Mouse (Mus musculus): ENCODE measurements around the gene Paics. TPM values are rescaled to one million over a fixed set of nuclear protein-coding genes. Genes with fewer than 3 reads are reported as not detected.

Gene Paics
- polyA plus RNA-seq, 1 experiment from 2014 or later = 224 TPM

GRCm38 (mm10) chr5:76984015-76984414, 32.9 kb downstream of the Paics start:
- H3K36me3 ChIP-seq = peaks cover 72% of the 10 kb centered on the region
- no peak overlapping the region for H3K9ac ChIP-seq (replicated peaks)
- no peaks in the 10 kb centered on the region for H3K4me1 ChIP-seq
- no peaks in the 10 kb centered on the region for H3K9me3 ChIP-seq
- ATAC-seq (replicated peaks) = no peak
- no peak overlapping the region for H3K27ac ChIP-seq (replicated peaks)
- no peak overlapping the region for H3K4me3 ChIP-seq
- no peaks in the 10 kb centered on the region for H3K27me3 ChIP-seq
- no peak overlapping the region for H3K4me2 ChIP-seq (replicated peaks)
- WGBS = 93% methylated on average over 11 of the region's 11 CpGs

DNA sequence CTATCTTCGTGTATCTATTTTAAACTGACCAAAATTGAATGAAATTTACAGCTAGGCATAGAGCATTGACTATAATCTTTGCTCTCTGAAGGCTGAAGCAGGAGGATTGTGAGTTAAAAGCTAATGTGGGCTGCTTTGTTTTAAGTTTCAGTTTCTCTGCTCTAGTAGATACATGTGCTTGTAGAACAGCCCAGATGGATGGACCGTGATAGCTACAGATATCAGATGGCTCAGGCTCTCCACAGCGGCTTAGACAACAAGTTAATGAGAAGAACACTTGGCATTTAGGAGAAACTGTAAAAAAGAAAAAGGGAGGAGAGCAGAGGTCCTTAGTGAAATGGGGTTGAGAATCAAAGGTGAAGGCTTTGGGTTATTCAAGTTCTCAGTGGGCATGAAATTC, 39.7 kb downstream of the Paics start:
- Histone ChIP-seq H3K9ac (replicated peaks) (no peak overlapping the region), H3K4me3 (no peak overlapping the region), H3K36me3 (peaks cover 76% of the 10 kb centered on the region), H3K4me1 (no peaks in the 10 kb centered on the region), H3K27me3 (no peaks in the 10 kb centered on the region), H3K4me2 (replicated peaks) (no peak overlapping the region), H3K9me3 (no peaks in the 10 kb centered on the region), H3K27ac (replicated peaks) (no peak overlapping the region)
- 95% methylated on average over 3 of the region's 3 CpGs for WGBS
- ATAC-seq (replicated peaks) = no peak

DNA sequence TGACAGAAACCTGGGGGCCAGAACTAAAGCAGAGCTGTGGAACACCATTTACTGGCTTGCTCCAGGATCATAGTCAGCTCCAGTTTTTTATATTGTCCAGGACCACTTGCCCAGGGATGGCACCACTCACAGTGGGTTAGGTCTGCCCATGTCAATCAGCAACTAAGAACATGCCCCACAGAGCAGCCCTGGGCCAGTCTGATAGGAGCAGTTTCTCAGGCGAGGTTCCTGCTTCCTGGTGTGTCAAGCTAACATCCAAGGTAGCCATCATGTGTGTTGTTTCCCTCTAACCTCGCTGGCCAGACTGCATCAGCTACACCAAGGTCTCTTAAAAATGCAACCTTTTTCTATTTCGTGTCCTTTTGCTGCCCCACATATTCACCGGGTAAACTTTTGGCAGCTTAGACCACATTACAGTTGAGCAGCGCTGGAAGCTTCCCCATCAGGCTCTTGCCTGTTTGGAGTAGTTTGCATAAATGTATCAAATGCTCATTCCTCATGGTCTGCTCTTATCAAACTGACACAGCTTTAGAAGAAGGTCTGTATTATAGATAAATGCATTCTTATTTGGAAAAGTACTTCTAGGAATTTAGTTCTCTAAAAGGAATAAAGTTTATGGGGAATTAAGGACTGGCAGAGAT, 42.2 kb downstream of the Paics start:
- no peak overlapping the region for H3K4me2 ChIP-seq (replicated peaks)
- no peak for ATAC-seq (replicated peaks)
- H3K4me3 ChIP-seq = no peak overlapping the region
- no peak overlapping the region for H3K9ac ChIP-seq (replicated peaks)
- 92% methylated on average over 5 of the region's 5 CpGs for WGBS
- H3K27ac ChIP-seq (replicated peaks) = no peak overlapping the region
- no peaks in the 10 kb centered on the region for H3K27me3 ChIP-seq
- H3K36me3 ChIP-seq = peaks cover 80% of the 10 kb centered on the region
- H3K4me1 ChIP-seq = no peaks in the 10 kb centered on the region
- H3K9me3 ChIP-seq = no peaks in the 10 kb centered on the region

DNA sequence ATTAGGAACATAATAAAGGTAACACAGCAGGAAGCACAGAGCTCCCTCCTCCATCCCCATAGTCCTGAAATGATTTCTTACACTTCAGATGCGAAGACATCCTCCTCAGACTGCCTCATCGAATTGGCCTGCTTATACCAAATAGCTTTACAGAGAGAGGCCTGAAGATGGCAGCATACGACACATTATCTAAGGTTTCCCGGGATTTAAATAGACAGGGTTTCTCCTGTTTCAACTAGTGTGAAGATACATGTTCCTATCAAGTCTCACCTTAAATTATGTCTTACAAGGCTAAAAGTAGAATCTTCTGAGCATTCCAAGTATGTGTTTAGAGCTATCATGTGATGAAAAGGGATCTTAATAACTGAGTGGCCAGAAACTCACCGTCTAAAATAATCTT, 47.3 kb downstream of the Paics start:
- Histone ChIP-seq H3K36me3 (peaks cover 59% of the 10 kb centered on the region), H3K27me3 (no peaks in the 10 kb centered on the region), H3K9ac (replicated peaks) (no peak overlapping the region), H3K4me2 (replicated peaks) (no peak overlapping the region), H3K4me1 (no peaks in the 10 kb centered on the region), H3K9me3 (no peaks in the 10 kb centered on the region), H3K27ac (replicated peaks) (no peak overlapping the region), H3K4me3 (no peak overlapping the region)
- 46% methylated on average over 5 of the region's 5 CpGs for WGBS
- peak; percentile 61 for ATAC-seq (replicated peaks)

DNA sequence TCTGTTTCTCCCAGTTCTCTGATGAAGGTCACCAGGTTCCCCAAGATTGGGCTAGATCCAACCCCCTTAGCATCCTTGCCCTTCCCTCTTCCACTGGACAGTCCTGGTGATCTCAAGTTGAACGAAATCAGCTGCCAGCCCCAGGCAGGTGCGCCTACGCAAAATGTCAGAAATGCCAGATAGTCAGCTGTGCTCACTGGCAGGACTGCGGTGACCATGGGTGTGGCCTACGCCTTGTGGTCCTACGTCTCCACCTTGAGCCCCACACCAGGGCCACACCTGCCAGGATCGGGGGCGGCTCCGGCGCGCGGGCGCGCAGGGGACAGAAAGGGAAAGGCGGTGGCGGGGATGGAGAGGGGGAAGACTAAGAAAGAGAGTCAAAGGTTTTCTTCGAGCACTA, 50.1 kb downstream of the Paics start:
- no peak overlapping the region for H3K9ac ChIP-seq (replicated peaks)
- no peaks in the 10 kb centered on the region for H3K4me1 ChIP-seq
- H3K9me3 ChIP-seq = no peaks in the 10 kb centered on the region
- no peak overlapping the region for H3K4me2 ChIP-seq (replicated peaks)
- 94% methylated on average over 17 of the region's 17 CpGs for WGBS
- H3K27ac ChIP-seq (replicated peaks) = no peak overlapping the region
- no peak overlapping the region for H3K4me3 ChIP-seq
- H3K36me3 ChIP-seq = peaks cover 34% of the 10 kb centered on the region
- no peaks in the 10 kb centered on the region for H3K27me3 ChIP-seq
- no peak for ATAC-seq (replicated peaks)

DNA sequence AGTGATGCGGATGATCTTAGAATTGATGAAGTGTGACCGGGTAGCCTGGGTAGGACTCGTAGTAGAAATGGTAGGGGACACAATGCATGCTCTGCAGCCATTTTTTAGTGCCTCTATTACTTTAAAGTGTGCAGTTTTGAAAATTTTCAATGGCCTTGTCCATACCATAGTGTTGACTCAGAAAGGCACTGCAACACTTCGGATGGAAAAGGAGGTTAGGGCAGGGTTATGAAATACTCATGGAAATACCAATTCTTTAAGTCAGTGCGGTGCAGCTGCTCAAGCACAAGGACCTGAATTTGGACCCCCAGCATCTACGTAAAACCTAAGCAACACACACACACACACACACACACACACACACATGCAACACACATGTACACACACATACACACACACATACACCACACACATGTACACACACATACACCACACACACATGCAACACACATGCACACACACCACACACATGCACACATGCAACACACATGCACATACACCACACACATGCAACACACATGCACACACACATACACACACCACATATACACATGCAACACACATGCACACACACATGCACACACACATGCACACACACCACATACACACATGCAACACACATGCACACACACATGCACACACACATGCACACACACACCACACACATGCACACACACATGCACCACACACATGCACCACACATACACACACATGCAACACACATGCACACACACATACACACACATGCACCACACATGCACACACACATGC, 53.1 kb downstream of the Paics start, which contains the start of gene Arl9:
Arl9 (plus strand) TSS at position 5 of the 771 bp plus-strand sequence.
- Histone ChIP-seq H3K36me3 (peaks cover 12% of the 10 kb centered on the region; the same call in 1 of the 2 replicates), H3K9ac (replicated peaks) (no peak within 1 kb of the TSS), H3K27ac (replicated peaks) (no peak within 1 kb of the TSS), H3K4me3 (no peak within 1 kb of the TSS), H3K4me2 (replicated peaks) (no peak within 1 kb of the TSS), H3K9me3 (no peaks in the 10 kb centered on the region), H3K27me3 (no peaks in the 10 kb centered on the region), H3K4me1 (no peaks in the 10 kb centered on the region)
- ATAC-seq (replicated peaks) = no peak
- 93% methylated on average over 6 of the region's 6 CpGs for WGBS

GRCm38 (mm10) chr5:77010352-77010751, 59.2 kb downstream of the Paics start:
- H3K9ac ChIP-seq (replicated peaks) = no peak overlapping the region
- H3K4me1 ChIP-seq = no peaks in the 10 kb centered on the region
- H3K27me3 ChIP-seq = no peaks in the 10 kb centered on the region
- no peaks in the 10 kb centered on the region for H3K9me3 ChIP-seq
- no peak overlapping the region for H3K27ac ChIP-seq (replicated peaks)
- no peaks in the 10 kb centered on the region for H3K36me3 ChIP-seq
- 91% methylated on average over 9 of the region's 9 CpGs for WGBS
- no peak overlapping the region for H3K4me2 ChIP-seq (replicated peaks)
- no peak for ATAC-seq (replicated peaks)
- H3K4me3 ChIP-seq = no peak overlapping the region

DNA sequence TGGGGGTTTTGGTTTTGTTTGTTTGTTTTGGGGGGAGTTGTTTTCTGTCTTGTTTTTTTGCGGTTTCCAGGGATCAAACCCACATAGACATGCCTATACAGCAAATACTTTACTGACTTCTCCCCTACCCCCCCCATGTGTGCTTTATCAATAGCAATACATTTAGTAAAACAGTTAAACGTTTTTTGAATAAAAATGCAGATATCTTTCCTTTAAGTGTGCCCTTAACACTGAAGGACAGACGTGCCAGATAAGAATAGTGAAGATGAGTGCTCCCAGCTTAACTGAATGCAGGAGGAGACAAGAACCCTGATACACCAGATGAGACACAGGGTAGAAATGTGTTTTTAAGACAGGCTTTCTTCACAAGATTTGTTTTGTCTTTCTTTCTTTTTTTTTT, 60.0 kb downstream of the Paics start:
- no peak overlapping the region for H3K4me2 ChIP-seq (replicated peaks)

DNA sequence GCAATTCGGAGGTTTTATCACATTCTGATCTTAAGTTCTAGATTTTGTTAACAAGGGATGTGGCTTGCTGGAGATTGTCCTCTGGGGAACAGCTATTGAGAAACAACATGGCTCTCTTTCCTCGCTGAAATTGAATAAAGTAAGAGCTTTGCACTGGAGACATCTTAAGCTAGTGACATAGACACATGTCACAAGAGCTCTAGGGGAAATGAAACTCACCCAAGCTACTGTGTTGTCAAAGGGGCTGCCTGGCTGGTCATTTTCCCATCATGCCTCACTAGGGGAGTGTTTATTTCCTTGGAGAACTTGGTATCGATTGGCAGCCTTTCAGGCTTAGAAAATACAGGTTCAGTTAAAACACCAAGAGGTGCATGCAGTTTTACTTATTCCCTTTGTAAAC, 62.1 kb downstream of the Paics start:
- no peak overlapping the region for H3K9ac ChIP-seq (replicated peaks)
- no peaks in the 10 kb centered on the region for H3K9me3 ChIP-seq
- peaks cover 3% of the 10 kb centered on the region; the same call in 1 of the 2 replicates for H3K27me3 ChIP-seq
- WGBS = 84% methylated on average over 3 of the region's 3 CpGs
- H3K4me3 ChIP-seq = no peak overlapping the region
- H3K4me1 ChIP-seq = peaks cover 8% of the 10 kb centered on the region; the same call in 1 of the 2 replicates
- no peak overlapping the region for H3K4me2 ChIP-seq (replicated peaks)
- H3K27ac ChIP-seq (replicated peaks) = no peak overlapping the region
- no peak for ATAC-seq (replicated peaks)
- no peaks in the 10 kb centered on the region for H3K36me3 ChIP-seq

More for the DNA sequence above, 60.0 kb downstream of the Paics start:
- 65% methylated on average over 3 of the region's 3 CpGs for WGBS
- H3K9me3 ChIP-seq = no peaks in the 10 kb centered on the region
- H3K4me3 ChIP-seq = no peak overlapping the region
- no peaks in the 10 kb centered on the region for H3K36me3 ChIP-seq
- H3K4me1 ChIP-seq = peaks cover 5% of the 10 kb centered on the region; the same call in 1 of the 2 replicates
- H3K27ac ChIP-seq (replicated peaks) = no peak overlapping the region
- no peak for ATAC-seq (replicated peaks)
- H3K27me3 ChIP-seq = no peaks in the 10 kb centered on the region
- H3K9ac ChIP-seq (replicated peaks) = no peak overlapping the region

DNA sequence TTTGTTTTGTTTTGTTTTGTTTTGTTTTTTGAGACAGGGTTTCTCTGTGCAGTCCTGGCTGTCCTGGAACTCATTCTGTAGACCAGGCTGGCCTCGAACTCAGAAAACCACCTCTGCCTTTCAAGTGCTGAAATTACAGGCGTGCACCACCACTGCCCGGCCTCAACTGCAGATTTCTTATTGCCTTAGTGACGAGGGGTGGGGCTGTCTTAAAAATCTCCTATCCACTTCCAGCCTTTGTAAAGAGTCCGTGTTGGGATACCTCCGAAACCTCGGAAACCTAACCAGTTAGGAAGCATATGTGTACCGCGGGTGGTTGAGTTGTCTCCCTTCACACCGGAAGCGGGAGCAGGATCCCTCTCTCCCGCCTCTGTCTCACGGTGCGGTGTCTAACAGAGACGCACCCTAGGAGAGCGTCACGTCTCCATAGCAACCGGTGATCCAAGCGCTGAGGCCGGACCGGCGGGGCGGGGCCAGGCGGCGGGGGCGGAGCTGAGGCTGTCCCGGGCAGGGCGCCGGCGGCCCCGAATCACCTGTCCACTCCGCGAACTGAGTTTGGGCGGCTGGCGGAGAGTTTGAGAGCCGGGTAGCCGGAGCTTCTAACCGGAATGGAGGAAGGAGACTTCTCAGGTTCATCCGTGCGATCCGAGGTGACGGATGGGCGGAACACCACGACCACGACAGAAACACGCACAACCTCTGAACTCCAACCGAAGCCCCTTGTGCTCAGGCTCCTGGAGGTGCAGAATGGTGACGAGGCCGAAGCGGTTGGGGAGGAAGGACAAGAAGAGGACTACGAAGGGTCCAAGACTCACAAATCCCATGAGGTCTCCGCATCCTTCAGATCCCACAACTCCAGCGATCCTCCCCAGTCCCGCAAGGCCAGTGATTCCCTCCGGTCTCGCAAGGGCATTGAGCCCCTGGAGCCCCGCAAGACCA, 64.7 kb downstream of the Paics start, which contains the start of gene Thegl:
Thegl (plus strand) TSS at position 480 of the 939 bp plus-strand sequence.
- peak; percentile 97 for ATAC-seq (replicated peaks)
- peak within 1 kb of the TSS; percentile 70 for H3K4me3 ChIP-seq
- WGBS = 10% methylated on average over 57 of the region's 57 CpGs

More for the DNA sequence above, 64.7 kb downstream of the Paics start, which contains the start of gene Thegl:
- Histone ChIP-seq H3K4me1 (peaks cover 8% of the 10 kb centered on the region; the same call in 1 of the 2 replicates), H3K27me3 (peaks cover 3% of the 10 kb centered on the region; the same call in 1 of the 2 replicates), H3K27ac (replicated peaks) (no peak within 1 kb of the TSS), H3K9me3 (no peaks in the 10 kb centered on the region), H3K36me3 (no peaks in the 10 kb centered on the region), H3K9ac (replicated peaks) (peak within 1 kb of the TSS; percentile 55), H3K4me2 (replicated peaks) (peak within 1 kb of the TSS; percentile 90)

Measured in forebrain, embryonic 15.5 days (tissue).